Mouse (Mus musculus): ENCODE data around the gene Msmp.

- no peak for TF ChIP-seq CTCF (IDR thresholded peaks at IDR 0.05; ENCODE audit: low read depth, low read length)
- no peak for TF ChIP-seq EP300 (IDR thresholded peaks at IDR 0.05; ENCODE audit: insufficient read depth, low read depth, low read length)
These were observed 19.8 kb upstream of the Msmp start for GRCm38 (mm10) chr4:43604099-43604498.
